Mouse (Mus musculus) C2C12 (cell line): ENCODE measurements at regions not wholly inside any gene's neighbourhood (a gene's known extent, or its start where the extent isn't known, plus 50 kb on each side); places are given as distances from the start of the nearest gene placed in this dataset.

ENCODE experiments used
- H3K27me3 ChIP-seq: one replicate; pipeline ENCODE4 v1.6.1; 2011; ENCODE audit not compliant: control insufficient read depth, insufficient read depth, insufficient read length
- H3K36me3 ChIP-seq: one replicate; pipeline ENCODE4 v1.6.1; 2011; ENCODE audit not compliant: control insufficient read depth, insufficient read depth
- H3K4me3 ChIP-seq: one replicate; pipeline ENCODE4 v1.5.1; 2011; ENCODE audit warnings: mild to moderate bottlenecking, control low read depth; ENCODE audit not compliant: poor library complexity, insufficient read depth, severe bottlenecking
- H3K79me2 ChIP-seq: one replicate; pipeline ENCODE4 v1.6.1; 2011; ENCODE audit not compliant: control insufficient read depth, insufficient read depth
- H3K79me3 ChIP-seq: one replicate; pipeline ENCODE4 v1.6.1; 2011; ENCODE audit warnings: low read depth, control low read depth
- H3ac ChIP-seq: one replicate; pipeline ENCODE3; 2011; ENCODE audit warnings: low read depth; ENCODE audit not compliant: control insufficient read depth, insufficient read length
- CEBPB ChIP-seq: IDR thresholded peaks from one replicate; pipeline ENCODE4 v1.6.1; 2011; ENCODE audit warnings: low read depth, mild to moderate bottlenecking, control low read depth, moderate library complexity
- CTCF ChIP-seq: IDR thresholded peaks from one replicate; pipeline ENCODE4 v1.5.1; 2011; ENCODE audit not compliant: control insufficient read depth, insufficient read depth, insufficient read length
- FOSL1 ChIP-seq: IDR thresholded peaks from one replicate; pipeline ENCODE4 v1.8.0; 2011; ENCODE audit warnings: mild to moderate bottlenecking, low read length; ENCODE audit not compliant: poor library complexity, insufficient read depth, severe bottlenecking
- MAX ChIP-seq: IDR thresholded peaks from one replicate; pipeline ENCODE4 v1.6.1; 2011; ENCODE audit warnings: mild to moderate bottlenecking, control low read depth
- MYOD1 ChIP-seq: IDR thresholded peaks from one replicate; pipeline ENCODE4 v1.6.1; 2011; ENCODE audit warnings: low read depth; ENCODE audit not compliant: control insufficient read depth, insufficient read length
- MYOG ChIP-seq: IDR thresholded peaks from one replicate; pipeline ENCODE4 v1.6.1; 2011; ENCODE audit not compliant: control insufficient read depth, insufficient read length; ENCODE audit errors: extremely low read depth
- USF1 ChIP-seq: IDR thresholded peaks from one replicate; pipeline ENCODE4 v1.6.1; 2011; ENCODE audit warnings: low read depth, mild to moderate bottlenecking, control low read depth, moderate library complexity

DNA sequence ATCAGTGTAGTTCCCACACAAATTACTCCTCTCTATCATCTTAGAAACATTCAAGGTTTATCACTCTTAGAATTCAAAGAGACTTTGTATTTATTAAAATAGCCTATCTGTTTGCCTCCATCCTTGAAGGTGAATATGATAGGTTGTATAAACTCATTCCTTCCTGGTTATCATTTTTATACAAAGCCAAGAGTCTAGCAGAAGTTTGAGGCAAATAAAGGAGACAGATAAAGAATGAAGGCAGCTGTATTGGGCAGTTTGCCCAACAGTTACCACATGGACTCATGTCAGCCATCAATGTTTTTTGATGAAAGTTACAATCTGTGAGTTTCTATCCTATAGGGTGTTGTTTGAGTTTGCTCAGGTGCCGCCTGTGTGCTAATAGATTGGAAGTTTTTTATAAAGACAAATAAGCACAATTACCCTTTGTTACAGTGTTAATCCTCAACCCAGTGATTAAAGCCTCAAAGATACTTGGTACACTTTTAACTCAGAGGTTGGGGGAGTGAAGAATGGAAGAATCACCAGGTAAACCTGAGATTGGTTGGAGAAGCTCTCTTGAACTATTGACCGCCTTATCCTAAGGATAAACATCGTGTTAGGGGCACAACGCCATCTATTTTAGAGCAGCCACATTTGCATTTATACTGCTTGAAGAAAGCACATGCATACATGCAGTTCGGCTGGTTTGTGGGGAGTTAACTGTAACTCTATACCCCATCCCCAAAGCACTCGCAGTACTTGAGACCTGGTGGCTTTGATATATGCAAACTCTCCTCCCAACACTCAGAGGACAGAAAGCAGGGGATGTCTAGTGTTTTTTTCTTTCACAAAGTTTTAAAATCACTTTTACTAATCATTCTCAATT lies 175.6 kb upstream of the Gm11114 start:
- H3K79me2 ChIP-seq = no peaks in the 10 kb centered on the region
- TF ChIP-seq MYOG = no peak
- no peaks in the 10 kb centered on the region for H3K27me3 ChIP-seq

DNA sequence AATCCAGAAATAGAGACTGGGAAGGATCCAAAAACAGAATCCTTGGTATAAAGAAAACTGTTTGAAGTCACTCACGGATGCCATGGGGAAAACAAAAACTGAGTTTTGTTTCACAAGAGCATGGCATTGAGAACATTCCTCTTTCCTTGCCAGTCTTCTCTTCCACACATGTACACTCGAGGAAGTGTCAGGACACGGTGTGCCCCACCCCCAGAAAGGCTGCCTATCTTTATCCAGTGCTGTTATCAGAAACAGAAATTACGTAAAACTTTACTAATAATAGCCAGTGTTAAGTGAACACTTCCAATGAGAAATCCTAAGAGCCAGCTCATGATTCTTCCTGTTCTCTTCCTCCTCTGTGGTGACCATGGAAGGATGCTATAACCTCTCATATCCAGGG lies 172.7 kb upstream of the Gm11114 start:
- no peaks in the 10 kb centered on the region for H3K27me3 ChIP-seq
- H3K36me3 ChIP-seq = no peaks in the 10 kb centered on the region
- no peaks in the 10 kb centered on the region for H3K79me3 ChIP-seq
- H3ac ChIP-seq = no peak overlapping the region
- TF ChIP-seq MYOD1 (no peak), FOSL1 (no peak), MYOG (no peak), CEBPB (no peak), MAX (no peak), USF1 (no peak), CTCF (no peak)
- no peaks in the 10 kb centered on the region for H3K79me2 ChIP-seq
- H3K4me3 ChIP-seq = no peak overlapping the region

More for the DNA sequence above, 175.6 kb upstream of the Gm11114 start:
- no peaks in the 10 kb centered on the region for H3K36me3 ChIP-seq
- H3K79me3 ChIP-seq = no peaks in the 10 kb centered on the region
- H3ac ChIP-seq = no peak overlapping the region
- no peak overlapping the region for H3K4me3 ChIP-seq

DNA sequence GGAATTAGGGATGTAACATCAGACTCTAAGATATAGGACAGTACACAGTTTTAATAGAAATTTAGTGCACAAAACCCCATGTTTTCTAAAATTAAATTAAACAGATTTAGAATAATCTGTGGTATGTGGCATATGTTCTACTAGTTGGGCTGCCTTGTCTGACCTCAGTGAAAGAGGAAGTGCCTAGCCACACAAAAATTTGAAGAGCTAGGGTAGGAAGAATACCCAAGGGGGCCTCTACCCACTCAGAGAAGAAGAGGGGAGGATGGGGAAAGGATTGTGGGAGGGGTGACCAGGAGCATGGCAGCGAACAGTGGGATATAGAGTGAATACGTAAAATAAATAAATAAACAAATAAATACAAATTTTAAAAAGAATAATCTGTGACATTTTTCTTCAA lies 168.2 kb upstream of the Gm11114 start:
- H3ac ChIP-seq = no peak overlapping the region
- no peaks in the 10 kb centered on the region for H3K27me3 ChIP-seq
- no peaks in the 10 kb centered on the region for H3K79me2 ChIP-seq
- H3K4me3 ChIP-seq = no peak overlapping the region
- TF ChIP-seq CTCF (no peak), CEBPB (no peak), USF1 (no peak), MYOG (no peak), MYOD1 (no peak), FOSL1 (no peak), MAX (no peak)
- no peaks in the 10 kb centered on the region for H3K36me3 ChIP-seq
- no peaks in the 10 kb centered on the region for H3K79me3 ChIP-seq

DNA sequence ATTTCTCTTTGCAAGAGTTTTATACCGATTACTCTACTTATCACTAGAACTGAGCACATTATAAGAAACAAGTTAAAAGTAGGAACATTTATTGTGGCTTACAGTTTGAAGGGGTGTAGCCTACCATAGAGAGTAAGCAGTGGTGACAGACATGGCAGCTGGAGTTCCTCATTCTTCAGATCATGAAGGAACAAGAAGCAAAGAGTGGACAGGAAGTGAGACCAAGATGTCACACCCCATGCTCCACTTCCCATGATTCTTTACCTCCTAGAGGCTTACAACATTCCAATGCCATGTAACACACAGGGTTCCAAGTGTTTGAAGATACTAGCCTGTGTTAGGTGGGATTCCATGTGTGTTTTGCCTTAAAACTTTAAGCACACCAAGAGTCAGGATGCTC lies 146.9 kb upstream of the Gm11114 start:
- H3ac ChIP-seq = no peak overlapping the region
- no peaks in the 10 kb centered on the region for H3K36me3 ChIP-seq
- TF ChIP-seq USF1 = no peak
- TF ChIP-seq MAX = no peak
- no peak for TF ChIP-seq MYOG
- TF ChIP-seq CEBPB = no peak
- TF ChIP-seq FOSL1 = no peak
- TF ChIP-seq MYOD1 = no peak
- TF ChIP-seq CTCF = no peak
- H3K27me3 ChIP-seq = no peaks in the 10 kb centered on the region
- H3K79me2 ChIP-seq = no peaks in the 10 kb centered on the region
- H3K4me3 ChIP-seq = no peak overlapping the region
- no peaks in the 10 kb centered on the region for H3K79me3 ChIP-seq

DNA sequence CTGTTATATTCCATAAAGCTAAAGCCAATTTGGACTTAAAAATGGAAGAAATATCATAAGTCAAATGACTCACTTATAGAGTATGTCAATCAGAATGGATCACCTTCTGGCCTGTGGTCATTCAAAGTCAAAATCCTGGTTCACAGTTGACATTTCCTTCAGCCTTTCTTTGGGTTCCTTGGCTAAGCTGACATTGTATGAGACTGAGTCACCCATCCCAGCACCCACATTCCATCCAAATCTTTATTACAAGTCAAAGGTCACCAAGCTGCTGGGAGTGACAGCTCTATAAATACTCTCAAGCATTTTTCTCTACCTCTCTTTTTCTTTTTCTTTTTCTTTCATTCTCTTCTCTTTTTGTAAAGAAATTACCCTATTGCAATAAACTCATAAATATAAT lies 145.3 kb upstream of the Gm11114 start:
- Histone ChIP-seq H3K27me3 (no peaks in the 10 kb centered on the region), H3K79me2 (no peaks in the 10 kb centered on the region), H3K4me3 (no peak overlapping the region), H3K79me3 (no peaks in the 10 kb centered on the region), H3ac (no peak overlapping the region), H3K36me3 (no peaks in the 10 kb centered on the region)
- TF ChIP-seq MYOD1 = no peak
- no peak for TF ChIP-seq USF1
- no peak for TF ChIP-seq CTCF
- TF ChIP-seq CEBPB = no peak
- no peak for TF ChIP-seq FOSL1
- no peak for TF ChIP-seq MAX
- no peak for TF ChIP-seq MYOG

DNA sequence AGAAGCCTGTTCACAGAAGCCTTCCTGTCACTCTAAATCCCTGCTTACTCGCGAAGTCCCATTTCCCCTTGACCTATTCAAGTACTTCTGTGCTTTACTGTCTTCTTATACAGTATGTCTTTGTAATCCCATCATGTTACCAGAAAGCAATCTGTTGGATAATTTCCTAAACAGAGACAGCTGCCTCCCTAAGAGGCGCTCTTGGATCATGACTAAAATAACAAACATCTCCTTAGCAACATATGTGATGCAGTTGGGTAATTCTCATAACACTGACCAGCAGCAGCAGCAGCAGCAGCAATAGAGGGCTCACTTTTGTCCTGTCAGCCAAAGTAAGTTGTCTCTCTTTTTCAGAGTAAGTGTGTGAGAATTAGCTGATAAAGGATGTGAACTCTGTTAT lies 138.1 kb upstream of the Gm11114 start:
- no peaks in the 10 kb centered on the region for H3K36me3 ChIP-seq
- H3K79me2 ChIP-seq = no peaks in the 10 kb centered on the region
- no peak overlapping the region for H3ac ChIP-seq
- no peaks in the 10 kb centered on the region for H3K79me3 ChIP-seq
- TF ChIP-seq FOSL1 (no peak), MYOG (no peak)
- H3K4me3 ChIP-seq = no peak overlapping the region
- no peaks in the 10 kb centered on the region for H3K27me3 ChIP-seq
